Mouse (Mus musculus): ENCODE data around the gene Hip1.
"Not testable (repeated sequence)": the region's sequence is repeated elsewhere in the genome, so short reads cannot be mapped to it uniquely, and the experiment has no call there.

Gene Hip1

GRCm38 (mm10) chr5:135488881-135489694 lies 55.8 kb downstream of the Hip1 start:
- peak in 1 of 2 experiments; percentile 9 for DNase-seq

GRCm38 (mm10) chr5:135488222-135488880 lies 56.6 kb downstream of the Hip1 start:
- DNase-seq = no peak

GRCm38 (mm10) chr5:135485289-135485688 lies 59.6 kb downstream of the Hip1 start:
- DNase-seq = no peak

- not testable (repeated sequence) for DNase-seq
These were observed 61.1 kb downstream of the Hip1 start for GRCm38 (mm10) chr5:135483865-135484264.

- DNase-seq = no peak
These were observed 65.9 kb downstream of the Hip1 start for GRCm38 (mm10) chr5:135478877-135479600.

- no peak for DNase-seq
These were observed 68.7 kb downstream of the Hip1 start for GRCm38 (mm10) chr5:135476199-135476598.

GRCm38 (mm10) chr5:135472405-135472804 lies 72.5 kb downstream of the Hip1 start:
- DNase-seq = no peak

- DNase-seq = no peak
These were observed 73.2 kb downstream of the Hip1 start for GRCm38 (mm10) chr5:135471747-135472146.

GRCm38 (mm10) chr5:135468280-135468679 lies 76.6 kb downstream of the Hip1 start:
- no peak for DNase-seq

GRCm38 (mm10) chr5:135465833-135466291 lies 79.1 kb downstream of the Hip1 start:
- no peak for DNase-seq

- DNase-seq = no peak
These were observed 81.5 kb downstream of the Hip1 start for GRCm38 (mm10) chr5:135463380-135463779.

- no peak for DNase-seq
These were observed 84.1 kb downstream of the Hip1 start for GRCm38 (mm10) chr5:135460833-135461173.

- no peak for DNase-seq
These were observed 84.6 kb downstream of the Hip1 start for GRCm38 (mm10) chr5:135460152-135460832.

GRCm38 (mm10) chr5:135459486-135459885 lies 85.4 kb downstream of the Hip1 start:
- peak in 1 of 2 experiments; percentile 15 for DNase-seq

- no peak for DNase-seq
These were observed 87.0 kb downstream of the Hip1 start for GRCm38 (mm10) chr5:135457961-135458360.

- DNase-seq = no peak
These were observed 88.4 kb downstream of the Hip1 start for GRCm38 (mm10) chr5:135456515-135456914.

- DNase-seq = no peak
These were observed 90.7 kb downstream of the Hip1 start for GRCm38 (mm10) chr5:135454256-135454655.

GRCm38 (mm10) chr5:135451559-135451958 lies 93.4 kb downstream of the Hip1 start:
- DNase-seq = not testable (repeated sequence)

GRCm38 (mm10) chr5:135451100-135451499 lies 93.8 kb downstream of the Hip1 start:
- no peak for DNase-seq

GRCm38 (mm10) chr5:135445755-135446154 lies 99.2 kb downstream of the Hip1 start:
- no peak for DNase-seq

GRCm38 (mm10) chr5:135442430-135442829 lies 102.5 kb downstream of the Hip1 start:
- no peak for DNase-seq

GRCm38 (mm10) chr5:135435039-135435438 lies 109.9 kb downstream of the Hip1 start:
- DNase-seq = no peak

- DNase-seq = no peak
These were observed 111.1 kb downstream of the Hip1 start for GRCm38 (mm10) chr5:135433861-135434260.
